Mouse (Mus musculus) liver, embryonic 14.5 days (tissue): ENCODE results near the gene 1700001C19Rik.

ENCODE experiments used
- CTCF ChIP-seq: IDR thresholded peaks from 2 replicates; pipeline ENCODE4 v1.5.1; 2016; ENCODE audit warnings: antibody characterized with exemption, low read depth, control low read depth
- EP300 ChIP-seq: IDR thresholded peaks from 2 replicates; pipeline ENCODE4 v1.6.1; 2016; ENCODE audit warnings: antibody characterized with exemption, low read depth

- TF ChIP-seq CTCF (no peak), EP300 (no peak)
These were observed 13.8 kb upstream of the 1700001C19Rik start for GRCm38 (mm10) chr17:47450880-47451565.
